Mouse (Mus musculus) embryonic fibroblast, embryonic 13.5 days (primary cell): ENCODE results near the gene Cd79b.
A peak's percentile ranks its signal among the peaks of the same experiment; 100 is the strongest.

Source experiments
- CTCF ChIP-seq: IDR thresholded peaks from 2 replicates; pipeline ENCODE4 v1.5.1; 2011; ENCODE audit warnings: mild to moderate bottlenecking, control low read depth, low read length, moderate library complexity, borderline replicate concordance; ENCODE audit not compliant: insufficient read depth
- POLR2A ChIP-seq: IDR thresholded peaks from 2 replicates; pipeline ENCODE4 v1.6.1; 2011; ENCODE audit warnings: low read depth, mild to moderate bottlenecking, control low read depth, low read length, moderate library complexity

DNA sequence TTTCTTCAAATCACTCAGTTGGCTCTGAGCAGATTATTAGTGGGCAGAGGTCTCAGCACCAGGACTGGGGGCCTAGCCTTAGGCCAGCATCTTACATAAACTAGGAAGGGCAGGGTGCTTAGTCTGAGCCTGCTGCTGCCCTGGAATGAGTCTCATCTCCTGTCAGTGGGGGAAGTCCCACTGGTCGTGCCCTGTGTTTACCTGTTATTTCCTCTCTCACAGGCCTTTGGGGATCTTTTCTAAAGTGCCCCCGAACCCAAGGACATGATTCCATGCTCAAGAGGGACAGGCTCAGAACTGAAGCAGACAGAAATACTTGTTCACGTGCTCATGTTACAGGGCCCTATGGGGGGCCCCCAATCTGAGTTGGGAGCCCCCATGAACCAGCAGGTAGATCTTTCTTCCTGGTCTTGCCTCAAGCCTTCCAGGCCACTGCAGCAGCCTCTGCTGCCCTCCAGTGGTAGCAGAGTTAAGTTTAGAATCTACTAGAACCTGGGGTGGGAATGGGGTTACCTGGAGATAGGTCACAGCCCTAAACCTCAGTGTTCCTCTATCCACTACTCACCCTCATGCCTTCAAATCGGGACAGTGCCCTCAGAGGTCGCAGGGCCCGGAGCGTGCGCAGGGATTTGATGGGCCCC is 11.1 kb upstream of the Cd79b start:
- TF ChIP-seq CTCF (peak; percentile 68), POLR2A (no peak)
